Comparison of ENCODE assay signal across 15 mouse cellular contexts in genomic region chr14:76678512-76679134, GRCm38 (mm10).
A peak's percentile ranks its signal among the peaks of the same experiment; 100 is the strongest.
DNase-seq lines count a peak whose midpoint lies in the region; ATAC-seq and TF ChIP-seq lines count a peak whose summit lies in the region.
"Had no signal": no experiment of that assay in that cellular context is flagged by ENCODE, and none has a peak within 500 bp of the region (broad histone marks: within the 10 kb centered on the region; RNA-seq: fewer than 3 reads in every experiment).

No protein-coding gene starts in this region.

- no peak for ATAC-seq in kidney, embryonic 14.5 days (ENCODE audit: low FRiP score, low TSS enrichment)
- ATAC-seq: liver, postnatal 0 days had no signal

- 37% methylated on average over 5 of the region's 5 CpGs for WGBS in kidney, embryonic 14.5 days

- DNase-seq in adrenal gland, postnatal 14 days = peak; percentile 46
- no peak for DNase-seq in adrenal gland, adult 8-10 months
- DNase-seq in kidney, postnatal 14 days = no peak
- no peak for DNase-seq in testis, postnatal 10 days (ENCODE audit: low spot score)
- no peak for DNase-seq in MN1 (ENCODE audit: low spot score)
- DNase-seq: cerebellum, adult 8-10 months; kidney, adult 8-10 months; left cerebral cortex, postnatal 4 days; liver, postnatal 0 days; midbrain, embryonic 14.5 days; right cerebral cortex, postnatal 14 days had no signal

- no peak overlapping the region for H3ac ChIP-seq in myocyte (ENCODE audit: control insufficient read depth, insufficient read length)

- no peaks in the 10 kb centered on the region for H3K9me3 ChIP-seq in kidney, embryonic 14.5 days (ENCODE audit: control insufficient read depth, low read length)

- no peak overlapping the region for H3K4me3 ChIP-seq in kidney, embryonic 14.5 days (ENCODE audit: low read length)
- peak overlapping the region; percentile 84 for H3K4me3 ChIP-seq in testis, adult 2 months (ENCODE audit: control insufficient read depth, low read depth, low read length)
- no peak overlapping the region for H3K4me3 ChIP-seq in myocyte
- H3K4me3 ChIP-seq: erythroblast, embryonic 14.5 days had no signal

- H3K27ac ChIP-seq in kidney, embryonic 14.5 days (ENCODE audit: low read depth, low read length) = 0 out of 2 replicates have a peak overlapping the region, but pooled peaks have one; percentile 38
- peak overlapping the region; percentile 10 for H3K27ac ChIP-seq in testis, adult 2 months (ENCODE audit: control insufficient read depth, insufficient read depth, low read depth, low read length)

- no peak for TF ChIP-seq POLR2A in testis, adult 2 months (IDR thresholded peaks at IDR 0.05; ENCODE audit: control insufficient read depth, low read depth, low read length)
- no peak for TF ChIP-seq POLR2A in myocyte (IDR thresholded peaks at IDR 0.05; ENCODE audit: insufficient read length, low read depth)

- no peak overlapping the region for H3K9ac ChIP-seq in kidney, embryonic 14.5 days (ENCODE audit: low read depth, low read length)
- H3K9ac ChIP-seq: liver, postnatal 0 days had no signal

- H3K27me3 ChIP-seq in kidney, embryonic 14.5 days (ENCODE audit: control insufficient read depth, insufficient read depth, low read length) = no peaks in the 10 kb centered on the region
- H3K27me3 ChIP-seq in testis, adult 2 months (ENCODE audit: control insufficient read depth, insufficient read depth, low read length) = no peaks in the 10 kb centered on the region
- H3K27me3 ChIP-seq in myocyte (ENCODE audit: control insufficient read depth, insufficient read depth, insufficient read length) = no peaks in the 10 kb centered on the region

- TF ChIP-seq CTCF in testis, adult 2 months (IDR thresholded peaks at IDR 0.05; ENCODE audit: control insufficient read depth, insufficient read depth, insufficient replicate concordance, low read depth, low read length) = no peak

- no peaks in the 10 kb centered on the region for H3K79me2 ChIP-seq in myocyte (ENCODE audit: control insufficient read depth, insufficient read depth)

- H3K36me3 ChIP-seq in kidney, embryonic 14.5 days (ENCODE audit: control insufficient read depth, insufficient read depth, low read length) = no peaks in the 10 kb centered on the region
- no peaks in the 10 kb centered on the region for H3K36me3 ChIP-seq in testis, adult 2 months (ENCODE audit: control insufficient read depth, insufficient read depth, low read length)
- no peaks in the 10 kb centered on the region for H3K36me3 ChIP-seq in myocyte (ENCODE audit: control insufficient read depth, insufficient read depth)

- H3K4me2 ChIP-seq in kidney, embryonic 14.5 days (replicated peaks; ENCODE audit: low read depth, low read length) = no peak overlapping the region
- no peak overlapping the region for H3K4me2 ChIP-seq in myocyte (ENCODE audit: low read depth)

- H3K4me1 ChIP-seq in kidney, embryonic 14.5 days (ENCODE audit: control insufficient read depth, insufficient read depth, low read length) = peaks cover 22% of the 10 kb centered on the region; the same call in 1 of the 2 replicates
- H3K4me1 ChIP-seq in testis, adult 2 months (ENCODE audit: control insufficient read depth, insufficient read depth, low read length) = peaks cover 9% of the 10 kb centered on the region

TF ChIP-seq in myocyte, 11 proteins besides CTCF, POLR2A, EP300 and RAD21:
- peak in 2 of 3 experiments; percentile 81 to 85 for TF ChIP-seq MYOD1 (IDR thresholded peaks at IDR 0.05; ENCODE audit: control insufficient read depth in 1 of 3, insufficient read length in 2 of 3, low read depth in 2 of 3)
- no peak for TF ChIP-seq REST (IDR thresholded peaks at IDR 0.05; ENCODE audit: insufficient read depth, insufficient read length)
- peak; percentile 37 to 84 (median 71) for TF ChIP-seq MYOG (IDR thresholded peaks at IDR 0.05; ENCODE audit: control insufficient read depth in 1 of 3, insufficient read depth in 1 of 3, insufficient read length in 2 of 3, low read depth in 2 of 3)
- no peak for TF ChIP-seq USF1 (IDR thresholded peaks at IDR 0.05; ENCODE audit: low read depth)
- TF ChIP-seq TCF3 (IDR thresholded peaks at IDR 0.05; ENCODE audit: insufficient read length, low read depth) = peak; percentile 53
